8 mouse cellular contexts compared by ENCODE assay signal in genomic region chr16:87699306-87699692, GRCm38 (mm10). TPM values are rescaled to one million over a fixed set of nuclear protein-coding genes. Genes with fewer than 3 reads are reported as not detected.
DNase-seq lines count a peak whose midpoint lies in the region; ATAC-seq and TF ChIP-seq lines count a peak whose summit lies in the region.

No protein-coding gene starts in this region.

- no peaks in the 10 kb centered on the region for H3K27me3 ChIP-seq in heart, embryonic 14.5 days (ENCODE audit: control insufficient read depth, insufficient read depth, low read length)
- no peaks in the 10 kb centered on the region; the same call in 1 of the 2 replicates for H3K27me3 ChIP-seq in limb, embryonic 10.5 days (ENCODE audit: low read depth, poor library complexity, severe bottlenecking)
- H3K27me3 ChIP-seq in myocyte (ENCODE audit: control insufficient read depth, insufficient read depth, insufficient read length) = no peaks in the 10 kb centered on the region

- under 1% methylated on average over 20 of the region's 20 CpGs for WGBS in heart, embryonic 14.5 days
- under 1% methylated on average over 20 of the region's 20 CpGs for WGBS in limb, embryonic 10.5 days

- no peak for TF ChIP-seq POLR2A in myocyte (IDR thresholded peaks at IDR 0.05; ENCODE audit: insufficient read length, low read depth)

- H3K4me1 ChIP-seq in brown adipose tissue, adult 24 weeks (ENCODE audit: control insufficient read depth, insufficient read depth, insufficient read length, low read length) = peaks cover 12% of the 10 kb centered on the region; the same call in 1 of the 2 replicates
- peaks cover 15 to 27% of the 10 kb centered on the region in 2 experiments for H3K4me1 ChIP-seq in heart, embryonic 14.5 days (ENCODE audit: control insufficient read depth in 2 of 2, insufficient read depth in 2 of 2, low read length in 2 of 2)
- H3K4me1 ChIP-seq in limb, embryonic 10.5 days = peaks cover 29% of the 10 kb centered on the region

- H3K27ac ChIP-seq in brown adipose tissue, adult 24 weeks (replicated peaks; ENCODE audit: low read depth, low read length) = peak overlapping the region; percentile 86
- peak overlapping the region; percentile 87 to 93 for H3K27ac ChIP-seq in heart, embryonic 14.5 days (replicated peaks in 1 of 2; ENCODE audit: control insufficient read depth in 1 of 2, insufficient read depth in 1 of 2, low read depth in 2 of 2, low read length in 2 of 2)
- H3K27ac ChIP-seq in limb, embryonic 10.5 days = peak overlapping the region; percentile 98

- intact Hi-C loops in heart, postnatal 14 days (cut with DNase I) = loop anchor here (5.0 kb wide), 2 partner anchors 37 to 1897 kb away; partner anchors contain the start of gene Adamts1

- peak; percentile 13 for ATAC-seq in CD4-positive, CD25-positive, alpha-beta regulatory T cell, adult 4 months
- 0 out of 2 replicates have a peak, but pooled peaks have one; percentile 9 for ATAC-seq in heart, embryonic 14.5 days (ENCODE audit: insufficient number of reproducible peaks, insufficient read depth, low FRiP score, low read depth)

- peak overlapping the region; percentile 67 for H3ac ChIP-seq in myocyte (ENCODE audit: control insufficient read depth, insufficient read length)

- H3K9me3 ChIP-seq in heart, embryonic 14.5 days (ENCODE audit: control insufficient read depth, low read length) = no peaks in the 10 kb centered on the region
- H3K9me3 ChIP-seq in limb, embryonic 10.5 days (replicated peaks) = no peaks in the 10 kb centered on the region

- H3K4me3 ChIP-seq in brown adipose tissue, adult 24 weeks (ENCODE audit: insufficient read depth, low read depth, low read length) = peak overlapping the region; percentile 97
- peak overlapping the region; percentile 91 to 92 for H3K4me3 ChIP-seq in heart, embryonic 14.5 days (ENCODE audit: control insufficient read depth in 1 of 2, insufficient read depth in 1 of 2, low read depth in 1 of 2, low read length in 2 of 2)
- peak overlapping the region; percentile 95 for H3K4me3 ChIP-seq in limb, embryonic 10.5 days
- H3K4me3 ChIP-seq in myocyte = peak overlapping the region; percentile 89

- DNase-seq in heart, adult 8-10 months (ENCODE audit: low spot score) = peak; percentile 44
- DNase-seq in heart, postnatal 14 days = no peak
- peak; percentile 76 for DNase-seq in limb, embryonic 10.5 days (ENCODE audit: low spot score)
- no peak for DNase-seq in natural killer cell, adult 2 months (ENCODE audit: low spot score in 2 of 2)

- no peaks in the 10 kb centered on the region for H3K36me3 ChIP-seq in heart, embryonic 14.5 days (ENCODE audit: control insufficient read depth, insufficient read depth, low read length)
- H3K36me3 ChIP-seq in limb, embryonic 10.5 days = no peaks in the 10 kb centered on the region
- H3K36me3 ChIP-seq in myocyte (ENCODE audit: control insufficient read depth, insufficient read depth) = no peaks in the 10 kb centered on the region

- peak overlapping the region; percentile 82 for H3K4me2 ChIP-seq in heart, embryonic 14.5 days (ENCODE audit: low read length)
- H3K4me2 ChIP-seq in myocyte (ENCODE audit: low read depth) = peak overlapping the region; percentile 81

- peak overlapping the region; percentile 96 for H3K9ac ChIP-seq in heart, embryonic 14.5 days (ENCODE audit: low read length)

- H3K79me2 ChIP-seq in myocyte (ENCODE audit: control insufficient read depth, insufficient read depth) = peaks cover 52% of the 10 kb centered on the region

TF ChIP-seq in myocyte, 11 proteins besides CTCF, POLR2A, EP300 and RAD21:
- TF ChIP-seq MAX (IDR thresholded peaks at IDR 0.05; ENCODE audit: low read depth) (no peak), TCF3 (IDR thresholded peaks at IDR 0.05; ENCODE audit: insufficient read length, low read depth) (no peak), E2F4 (IDR thresholded peaks at IDR 0.05; ENCODE audit: insufficient read depth) (no peak), TCF12 (IDR thresholded peaks at IDR 0.05; ENCODE audit: insufficient read depth, poor library complexity, severe bottlenecking) (no peak), MYOG (IDR thresholded peaks at IDR 0.05; ENCODE audit: control insufficient read depth in 1 of 3, insufficient read depth in 1 of 3, insufficient read length in 2 of 3, low read depth in 2 of 3) (no peak), POLR2AphosphoS2 (IDR thresholded peaks at IDR 0.05; ENCODE audit: insufficient read length, low read depth) (no peak), SRF (IDR thresholded peaks at IDR 0.05; ENCODE audit: control insufficient read depth, insufficient read length, low read depth) (no peak), MYOD1 (IDR thresholded peaks at IDR 0.05; ENCODE audit: control insufficient read depth in 1 of 3, insufficient read length in 2 of 3, low read depth in 2 of 3) (no peak), USF1 (IDR thresholded peaks at IDR 0.05; ENCODE audit: low read depth) (no peak), REST (IDR thresholded peaks at IDR 0.05; ENCODE audit: insufficient read depth, insufficient read length) (no peak), CEBPB (IDR thresholded peaks at IDR 0.05; ENCODE audit: insufficient read depth, poor library complexity, severe bottlenecking) (no peak)

RNA-seq across cellular contexts. Expression of gene Bach1, which starts 0.6 kb away (rescaled TPM):
- 10 to 100 TPM; 19.3 to 30.9 (median 28.2) TPM for total RNA-seq in heart, adult 8-10 months (2022)
- 10 to 100 TPM; 32.5 to 34.0 TPM for total RNA-seq in heart, postnatal 14 days (2021)
- 1 to 10 TPM; 3.4 to 3.9 TPM for polyA plus RNA-seq in CD4-positive, CD25-positive, alpha-beta regulatory T cell, adult 4 months (2017; shearing (Covaris generic))
- polyA plus RNA-seq in brown adipose tissue, adult 24 weeks (2012; ENCODE audit: insufficient read depth, insufficient read length, missing spikeins) = 5.9 and 10.1 TPM in 2 replicates
- polyA plus RNA-seq in heart, embryonic 14.5 days (2014; fragmentation: Nextera tagmentation; extraction: Ambion mirVana) = 7.8 and 11.8 TPM in 2 replicates
- polyA plus RNA-seq in limb, embryonic 10.5 days (2016; fragmentation: Nextera tagmentation; extraction: Ambion mirVana) = 12.5 and 15.4 TPM in 2 replicates
- polyA plus RNA-seq in myocyte (2012; fragmentation: generic; extraction: Trizol) = 8.8 TPM

Comparison
In these comparisons a context has a peak if more than half of its experiments do, and no peak if none do; other contexts are left out.
1. DNase-seq: peak in heart, adult 8-10 months (single experiment) and limb, embryonic 10.5 days (single experiment); none in heart, postnatal 14 days (0 of 2) and natural killer cell, adult 2 months (0 of 2).
2. Peak in every context shown above with its lines, with median percentiles within 50 percentile points of each other: H3K27ac ChIP-seq and H3K4me3 ChIP-seq.